Mouse (Mus musculus) G1E (cell line): ENCODE measurements at regions not wholly inside any gene's neighbourhood (a gene's known extent, or its start where the extent isn't known, plus 50 kb on each side); places are given as distances from the start of the nearest gene placed in this dataset.

Source experiments
- ATAC-seq: 2 replicates; pipeline ENCODE4 v1.8.0; 2016; ENCODE audit warnings: mild to moderate bottlenecking; ENCODE audit not compliant: insufficient number of reproducible peaks, poor library complexity, low FRiP score, severe bottlenecking; ENCODE audit errors: extremely low read depth
- DNase-seq: peaks from one replicate; pipeline ENCODE4 v3.0.0; 2012; ENCODE audit warnings: low spot score
- H3K27me3 ChIP-seq: 2 replicates; pipeline ENCODE4 v1.6.1; 2012; ENCODE audit warnings: mild to moderate bottlenecking, low read length, inconsistent platforms; ENCODE audit not compliant: insufficient read depth
- H3K36me3 ChIP-seq: replicated peaks from 2 replicates; pipeline ENCODE3; 2012; ENCODE audit warnings: mild to moderate bottlenecking, inconsistent platforms
- H3K4me1 ChIP-seq: 2 replicates; pipeline ENCODE4 v1.6.1; 2012; ENCODE audit warnings: low read depth, low read length, inconsistent platforms, mixed read lengths; ENCODE audit not compliant: insufficient read depth
- H3K4me3 ChIP-seq: 2 replicates; pipeline ENCODE4 v1.5.1; 2012; ENCODE audit warnings: low read depth, mild to moderate bottlenecking, inconsistent platforms, low read length, moderate library complexity, mixed read lengths
- H3K9me3 ChIP-seq: replicated peaks from 2 replicates; pipeline ENCODE4 v1.6.1; 2012; ENCODE audit warnings: inconsistent platforms
- CTCF ChIP-seq: IDR thresholded peaks from 2 replicates; pipeline ENCODE4 v1.5.1; 2012; ENCODE audit warnings: low read depth, low read length, inconsistent platforms, mixed read lengths
- GATA1 ChIP-seq: IDR thresholded peaks from 2 replicates; pipeline ENCODE4 v1.6.1; 2012; ENCODE audit warnings: borderline replicate concordance, low read length, inconsistent platforms, mixed read lengths
- GATA2 ChIP-seq: IDR thresholded peaks from 2 replicates; pipeline ENCODE4 v1.6.1; 2012; ENCODE audit warnings: low read depth, low read length, inconsistent platforms, borderline replicate concordance
- POLR2AphosphoS5 ChIP-seq: IDR thresholded peaks from 2 replicates; pipeline ENCODE4 v1.6.1; 2012; ENCODE audit warnings: low read depth, low read length, inconsistent platforms; ENCODE audit not compliant: insufficient replicate concordance
- TAL1 ChIP-seq: conservative IDR thresholded peaks from 2 replicates; pipeline ENCODE4 v1.6.1; 2012; ENCODE audit warnings: low read depth, low read length, inconsistent platforms, mixed read lengths

DNA sequence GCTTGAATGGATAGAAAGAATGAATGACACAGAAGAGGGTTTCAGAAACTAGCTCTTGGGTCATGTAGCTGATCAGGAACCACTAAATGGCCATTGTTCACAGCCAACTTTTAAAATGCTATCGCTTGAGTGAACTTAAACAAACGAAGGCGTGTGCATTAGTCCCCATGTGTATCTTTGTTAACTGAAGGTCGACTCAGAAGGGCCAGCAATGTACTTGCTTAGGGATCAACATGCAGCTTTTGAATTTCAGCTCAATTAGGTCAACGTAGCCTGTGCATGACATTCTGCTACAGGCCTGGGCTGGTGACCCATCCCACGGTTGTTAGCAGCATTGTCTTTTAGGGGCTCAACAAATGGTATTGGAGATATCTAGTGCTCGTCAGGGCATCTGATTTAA, 127.1 kb upstream of the Pik3r1 start:
- Histone ChIP-seq H3K9me3 (no peaks in the 10 kb centered on the region), H3K4me1 (no peaks in the 10 kb centered on the region), H3K36me3 (no peaks in the 10 kb centered on the region), H3K4me3 (no peak overlapping the region), H3K27me3 (peaks cover 7% of the 10 kb centered on the region)
- TF ChIP-seq POLR2AphosphoS5 (no peak), GATA1 (no peak), TAL1 (no peak), GATA2 (no peak), CTCF (no peak)
- ATAC-seq (no peak), DNase-seq (no peak)

DNA sequence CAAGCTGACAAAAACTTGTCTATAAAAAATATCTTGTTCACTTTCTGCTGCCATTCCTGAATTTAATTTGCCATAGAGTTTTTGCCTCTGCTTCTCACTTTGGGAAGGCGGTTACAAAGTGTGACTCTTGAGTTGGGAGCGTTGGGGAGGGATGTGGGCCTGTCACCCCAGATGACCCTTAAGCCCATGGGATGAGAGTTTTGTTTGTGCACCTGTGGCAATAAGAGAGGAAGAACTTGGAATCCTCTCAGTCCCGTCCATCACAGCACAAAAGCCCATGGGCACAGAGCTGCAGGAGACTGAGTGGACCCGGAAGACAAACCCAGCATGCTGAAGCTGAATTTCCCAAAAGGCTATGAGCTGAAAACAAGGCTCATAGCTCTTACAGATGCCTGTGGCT, 127.7 kb upstream of the Pik3r1 start:
- TF ChIP-seq GATA2, result no peak
- TF ChIP-seq GATA1, result no peak
- no peak for TF ChIP-seq TAL1
- TF ChIP-seq CTCF, result no peak
- no peak for TF ChIP-seq POLR2AphosphoS5
- DNase-seq, result no peak
- H3K27me3 ChIP-seq, result peaks cover 7% of the 10 kb centered on the region
- H3K9me3 ChIP-seq, result no peaks in the 10 kb centered on the region
- no peak overlapping the region for H3K4me3 ChIP-seq
- H3K36me3 ChIP-seq, result no peaks in the 10 kb centered on the region
- H3K4me1 ChIP-seq, result no peaks in the 10 kb centered on the region
- ATAC-seq, result no peak

DNA sequence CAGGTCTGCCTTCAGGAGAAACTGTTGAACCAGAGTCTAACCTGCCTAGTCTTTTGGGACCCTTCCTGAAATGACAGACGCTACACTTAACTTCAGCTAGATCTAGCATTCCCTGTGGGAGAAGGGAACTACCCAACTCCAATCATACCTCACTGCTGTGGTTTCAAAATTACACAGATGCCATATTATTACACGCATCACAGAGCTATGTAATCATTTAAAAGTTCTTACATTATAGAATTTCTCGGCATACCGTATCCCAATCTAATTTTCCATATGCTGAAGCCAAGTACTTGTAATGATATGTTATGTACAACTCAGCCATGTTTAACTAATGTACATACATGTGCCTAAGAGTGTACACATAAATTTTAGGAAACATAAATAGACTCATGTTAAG, 128.9 kb upstream of the Pik3r1 start:
- Histone ChIP-seq H3K4me1 (no peaks in the 10 kb centered on the region), H3K36me3 (no peaks in the 10 kb centered on the region), H3K4me3 (no peak overlapping the region), H3K9me3 (no peaks in the 10 kb centered on the region), H3K27me3 (peaks cover 4% of the 10 kb centered on the region; the same call in 1 of the 2 replicates)
- ATAC-seq, result no peak
- TF ChIP-seq POLR2AphosphoS5 (no peak), GATA2 (no peak), CTCF (no peak), GATA1 (no peak), TAL1 (no peak)
- DNase-seq, result no peak

DNA sequence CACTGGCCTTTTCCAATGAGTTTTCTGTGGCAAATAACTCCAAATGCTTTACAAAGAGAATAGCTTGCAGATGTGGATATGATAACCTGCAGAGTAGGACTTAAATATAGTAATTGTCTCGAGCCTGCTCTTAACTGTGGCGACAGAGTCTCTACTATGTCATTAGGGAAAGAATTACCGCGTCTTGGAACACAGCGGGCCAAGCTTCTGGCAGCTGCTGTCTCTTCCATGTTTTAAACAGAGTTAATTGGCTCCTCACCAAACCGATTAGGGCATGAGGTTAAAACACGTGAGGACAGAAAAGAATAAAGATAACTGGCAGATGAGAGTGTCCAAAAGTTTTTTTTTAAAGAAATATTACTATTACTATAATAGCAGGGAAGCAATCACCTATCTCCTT, 134.2 kb upstream of the Pik3r1 start:
- Histone ChIP-seq H3K4me3 (no peak overlapping the region), H3K27me3 (peaks cover 9% of the 10 kb centered on the region), H3K9me3 (no peaks in the 10 kb centered on the region), H3K4me1 (no peaks in the 10 kb centered on the region), H3K36me3 (no peaks in the 10 kb centered on the region)
- DNase-seq, result no peak
- TF ChIP-seq CTCF (no peak), TAL1 (no peak), GATA2 (no peak), GATA1 (no peak), POLR2AphosphoS5 (no peak)
- ATAC-seq, result no peak

DNA sequence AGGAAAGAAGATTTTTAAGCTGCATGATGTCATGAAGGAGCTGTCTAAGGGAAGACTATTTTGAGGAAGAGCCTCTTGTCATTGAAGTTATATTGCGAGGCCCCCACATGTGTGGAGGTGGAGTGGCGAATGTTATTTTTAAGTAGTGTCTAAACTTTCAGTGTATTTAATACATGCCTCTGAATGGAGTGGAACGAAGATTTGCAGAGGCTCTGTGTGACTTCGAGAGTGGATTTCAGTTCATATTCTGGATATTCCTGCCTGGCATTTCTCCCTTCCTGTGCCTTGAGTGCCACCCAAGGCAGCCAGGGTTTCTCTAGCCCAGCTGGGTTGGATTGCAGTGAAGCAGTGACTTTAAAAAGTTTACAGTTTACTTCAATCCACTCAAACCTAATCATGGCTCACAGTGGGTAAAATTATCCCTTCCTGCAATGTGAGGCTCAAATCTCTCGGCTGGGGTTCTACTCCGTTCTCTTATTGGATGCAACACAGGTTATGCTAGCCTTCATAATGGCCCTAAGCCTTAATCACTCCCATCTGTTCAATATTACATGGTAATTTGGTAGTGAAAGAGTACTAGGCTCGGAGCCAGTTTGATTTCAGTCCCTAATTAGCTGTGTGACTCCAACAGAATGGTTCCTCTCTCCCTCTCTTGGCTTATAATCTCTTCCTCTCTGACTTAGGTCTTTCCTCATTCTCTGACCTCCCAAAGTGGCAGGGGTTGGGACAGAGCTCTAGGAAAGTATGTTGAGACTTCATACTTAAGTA, 138.1 kb upstream of the Pik3r1 start:
- Histone ChIP-seq H3K4me3 (no peak overlapping the region), H3K36me3 (no peaks in the 10 kb centered on the region), H3K4me1 (no peaks in the 10 kb centered on the region), H3K27me3 (peaks cover 12% of the 10 kb centered on the region), H3K9me3 (no peaks in the 10 kb centered on the region)
- ATAC-seq (no peak), DNase-seq (no peak)
- TF ChIP-seq TAL1, result no peak
- TF ChIP-seq GATA2, result no peak
- TF ChIP-seq CTCF, result no peak
- no peak for TF ChIP-seq GATA1
- no peak for TF ChIP-seq POLR2AphosphoS5

DNA sequence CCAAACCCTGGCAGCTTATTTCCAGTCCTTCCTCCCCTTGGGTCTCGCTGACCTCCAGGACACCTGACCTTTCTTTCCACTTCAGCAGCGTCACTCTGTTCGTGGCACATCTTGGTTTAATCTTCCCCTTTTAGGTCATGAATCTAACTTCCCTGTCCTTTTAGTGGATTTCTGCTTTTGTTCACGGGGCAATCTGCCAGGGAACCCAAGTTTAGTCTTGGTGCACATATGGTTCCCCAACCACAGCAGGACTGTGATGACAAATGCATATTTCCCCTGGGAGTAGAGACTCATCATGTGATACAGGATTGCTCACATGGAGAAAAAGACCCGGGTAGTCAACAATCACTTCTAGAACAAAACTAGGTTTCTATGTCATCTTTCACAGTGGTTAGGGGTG, 141.0 kb upstream of the Pik3r1 start:
- Histone ChIP-seq H3K36me3 (no peaks in the 10 kb centered on the region), H3K9me3 (no peaks in the 10 kb centered on the region), H3K4me3 (no peak overlapping the region), H3K27me3 (peaks cover 5% of the 10 kb centered on the region), H3K4me1 (no peaks in the 10 kb centered on the region)
- no peak for DNase-seq
- TF ChIP-seq POLR2AphosphoS5, result no peak
- no peak for TF ChIP-seq GATA1
- TF ChIP-seq GATA2, result no peak
- no peak for TF ChIP-seq CTCF
- TF ChIP-seq TAL1, result no peak
- ATAC-seq, result no peak

DNA sequence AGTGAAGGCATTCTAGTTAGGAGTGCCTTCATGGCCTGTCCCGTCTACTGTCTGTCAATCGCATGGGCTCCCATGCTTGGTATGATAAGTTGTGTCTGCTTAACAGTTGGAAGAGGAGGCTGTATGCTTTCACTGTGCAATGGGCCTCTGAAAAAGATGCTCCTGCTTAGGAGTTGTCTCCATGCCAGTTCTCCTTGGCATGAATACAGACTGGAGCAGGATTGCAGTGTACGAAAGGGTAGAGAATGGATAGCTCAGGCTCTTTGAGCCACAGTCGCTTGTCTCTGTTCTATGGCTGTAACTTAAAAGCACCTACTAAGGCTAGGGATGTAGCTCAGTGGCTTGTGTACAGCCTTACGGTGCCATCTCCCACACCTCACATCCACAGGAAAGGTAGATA, 142.7 kb upstream of the Pik3r1 start:
- Histone ChIP-seq H3K4me3 (no peak overlapping the region), H3K27me3 (peaks cover 5% of the 10 kb centered on the region), H3K36me3 (no peaks in the 10 kb centered on the region), H3K4me1 (no peaks in the 10 kb centered on the region), H3K9me3 (no peaks in the 10 kb centered on the region)
- TF ChIP-seq POLR2AphosphoS5, result no peak
- TF ChIP-seq GATA1, result no peak
- TF ChIP-seq GATA2, result no peak
- TF ChIP-seq TAL1, result no peak
- no peak for TF ChIP-seq CTCF
- DNase-seq (no peak), ATAC-seq (no peak)
